Mouse (Mus musculus): ENCODE measurements around the gene Mgst3. TPM values are rescaled to one million over a fixed set of nuclear protein-coding genes. Genes with fewer than 3 reads are reported as not detected.

The Mgst3 gene
- polyA plus RNA-seq, 2 experiments: 45.7 to 59.6 TPM

GRCm38 (mm10) chr1:167430976-167431676 is 37.5 kb upstream of the Mgst3 start:
- WGBS: 53% methylated on average over 9 of the region's 9 CpGs
- no peak overlapping the region for H3K4me2 ChIP-seq (replicated peaks; ENCODE audit: low read depth, low read length, severe bottlenecking)

GRCm38 (mm10) chr1:167426681-167427080 is 33.0 kb upstream of the Mgst3 start:
- DNase-seq (ENCODE audit: low spot score) (peak; percentile 37), ATAC-seq (ENCODE audit: low FRiP score, low read depth) (no peak)
- Histone ChIP-seq H3K4me3 (replicated peaks; ENCODE audit: low read length) (no peak overlapping the region), H3K9ac (ENCODE audit: low read depth, low read length, severe bottlenecking) (no peak overlapping the region), H3K27me3 (ENCODE audit: control insufficient read depth, insufficient read depth, low read length) (peaks cover 5% of the 10 kb centered on the region; the same call in 1 of the 2 replicates), H3K36me3 (ENCODE audit: control insufficient read depth, insufficient read depth, low read length) (no peaks in the 10 kb centered on the region), H3K9me3 (ENCODE audit: control insufficient read depth, low read length) (no peaks in the 10 kb centered on the region), H3K4me2 (replicated peaks; ENCODE audit: low read depth, low read length, severe bottlenecking) (no peak overlapping the region), H3K4me1 (ENCODE audit: control insufficient read depth, insufficient read depth, low read length) (peaks cover 17% of the 10 kb centered on the region; the same call in 1 of the 2 replicates), H3K27ac (replicated peaks; ENCODE audit: low read depth, low read length) (no peak overlapping the region)
- no peak for TF ChIP-seq POLR2A (IDR thresholded peaks at IDR 0.05; ENCODE audit: borderline replicate concordance, extremely low read depth, insufficient read depth, insufficient read length)
- WGBS: 38% methylated on average over 7 of the region's 7 CpGs

More at GRCm38 (mm10) chr1:167430976-167431676, 37.5 kb upstream of the Mgst3 start:
- no peaks in the 10 kb centered on the region for H3K36me3 ChIP-seq (ENCODE audit: control insufficient read depth, insufficient read depth, low read length)
- no peak for TF ChIP-seq POLR2A (IDR thresholded peaks at IDR 0.05; ENCODE audit: borderline replicate concordance, extremely low read depth, insufficient read depth, insufficient read length)
- DNase-seq (ENCODE audit: low spot score) (no peak), ATAC-seq (ENCODE audit: low FRiP score, low read depth) (no peak)
- peaks cover 14% of the 10 kb centered on the region; the same call in 1 of the 2 replicates for H3K27me3 ChIP-seq (ENCODE audit: control insufficient read depth, insufficient read depth, low read length)
- no peak overlapping the region for H3K9ac ChIP-seq (ENCODE audit: low read depth, low read length, severe bottlenecking)
- no peak overlapping the region for H3K4me3 ChIP-seq (replicated peaks; ENCODE audit: low read length)
- peaks cover 15% of the 10 kb centered on the region; the same call in 1 of the 2 replicates for H3K4me1 ChIP-seq (ENCODE audit: control insufficient read depth, insufficient read depth, low read length)
- H3K27ac ChIP-seq (replicated peaks; ENCODE audit: low read depth, low read length): no peak overlapping the region
- no peaks in the 10 kb centered on the region for H3K9me3 ChIP-seq (ENCODE audit: control insufficient read depth, low read length)

DNA sequence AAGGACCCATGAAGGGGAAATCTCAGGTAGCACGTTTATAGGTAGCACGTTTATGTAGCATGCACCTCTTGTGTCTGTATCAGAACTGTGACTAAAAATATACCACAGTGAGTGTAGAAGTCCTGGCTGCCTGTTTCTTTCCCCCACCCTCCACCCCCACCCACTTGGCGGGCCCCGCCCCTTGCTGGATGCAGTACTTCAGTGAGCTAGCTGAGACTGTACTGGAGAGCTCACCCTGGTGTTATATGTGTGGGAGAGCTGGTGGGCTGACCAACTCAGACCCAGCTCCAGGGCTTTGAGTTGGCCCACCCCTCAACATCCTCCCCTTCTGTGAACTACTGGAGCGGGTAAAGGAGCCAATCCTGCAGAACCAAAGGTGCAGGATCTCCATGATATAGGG is 31.9 kb upstream of the Mgst3 start:
- Histone ChIP-seq H3K4me2 (replicated peaks; ENCODE audit: low read depth, low read length, severe bottlenecking) (no peak overlapping the region), H3K4me1 (ENCODE audit: control insufficient read depth, insufficient read depth, low read length) (peaks cover 11% of the 10 kb centered on the region; the same call in 1 of the 2 replicates), H3K27me3 (ENCODE audit: control insufficient read depth, insufficient read depth, low read length) (peaks cover 5% of the 10 kb centered on the region; the same call in 1 of the 2 replicates), H3K9me3 (ENCODE audit: control insufficient read depth, low read length) (no peaks in the 10 kb centered on the region), H3K36me3 (ENCODE audit: control insufficient read depth, insufficient read depth, low read length) (no peaks in the 10 kb centered on the region), H3K4me3 (replicated peaks; ENCODE audit: low read length) (no peak overlapping the region), H3K9ac (ENCODE audit: low read depth, low read length, severe bottlenecking) (no peak overlapping the region), H3K27ac (replicated peaks; ENCODE audit: low read depth, low read length) (no peak overlapping the region)
- WGBS: 83% methylated on average over 5 of the region's 5 CpGs
- ATAC-seq (ENCODE audit: low FRiP score, low read depth) (no peak), DNase-seq (ENCODE audit: low spot score) (no peak)
- no peak for TF ChIP-seq POLR2A (IDR thresholded peaks at IDR 0.05; ENCODE audit: borderline replicate concordance, extremely low read depth, insufficient read depth, insufficient read length)

DNA sequence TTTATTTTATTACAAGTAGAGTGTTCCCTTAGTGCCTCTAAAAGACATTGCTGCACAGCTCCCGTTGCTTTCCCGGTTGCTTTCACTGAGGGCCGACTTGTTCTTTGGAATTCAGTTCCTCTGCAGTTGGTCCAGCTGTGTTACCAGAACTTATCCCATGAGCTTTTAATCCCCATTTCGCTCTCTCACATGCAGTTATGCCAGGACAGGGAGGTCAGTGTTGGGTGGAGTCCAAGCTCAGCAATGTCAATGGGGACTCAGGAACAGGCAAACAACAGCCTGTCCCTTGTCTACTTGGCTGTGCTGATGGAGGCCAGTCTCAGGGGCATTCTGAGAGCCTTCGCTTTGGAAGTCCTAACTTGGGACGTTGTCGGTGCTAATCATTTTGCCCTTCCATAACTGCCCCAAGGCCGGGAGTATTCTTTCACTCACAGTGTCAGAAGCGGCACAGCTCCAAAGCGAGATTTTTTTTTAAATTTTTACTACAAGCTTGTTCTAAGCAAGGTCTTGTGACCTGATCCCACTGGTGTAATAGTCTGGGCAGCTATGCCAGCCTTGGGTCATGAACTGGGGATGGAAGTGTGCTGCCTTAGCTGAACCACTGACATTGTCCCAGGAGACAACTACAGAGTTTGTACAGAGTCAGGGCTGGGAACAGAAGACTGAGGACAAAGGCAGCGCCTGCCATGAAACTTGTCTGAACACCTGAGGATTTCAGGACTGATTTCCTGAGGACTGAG is 29.0 kb upstream of the Mgst3 start:
- no peak overlapping the region for H3K9ac ChIP-seq (ENCODE audit: low read depth, low read length, severe bottlenecking)
- peaks cover 11% of the 10 kb centered on the region; the same call in 1 of the 2 replicates for H3K4me1 ChIP-seq (ENCODE audit: control insufficient read depth, insufficient read depth, low read length)
- H3K4me3 ChIP-seq (replicated peaks; ENCODE audit: low read length): no peak overlapping the region
- TF ChIP-seq POLR2A (IDR thresholded peaks at IDR 0.05; ENCODE audit: borderline replicate concordance, extremely low read depth, insufficient read depth, insufficient read length): no peak
- peaks cover 2% of the 10 kb centered on the region; the same call in 1 of the 2 replicates for H3K27me3 ChIP-seq (ENCODE audit: control insufficient read depth, insufficient read depth, low read length)
- 58% methylated on average over 11 of the region's 11 CpGs for WGBS
- DNase-seq (ENCODE audit: low spot score) (peak; percentile 35), ATAC-seq (ENCODE audit: low FRiP score, low read depth) (peak; percentile 62)
- H3K27ac ChIP-seq (replicated peaks; ENCODE audit: low read depth, low read length): 0 out of 2 replicates have a peak overlapping the region, but pooled peaks have one; percentile 1
- H3K9me3 ChIP-seq (ENCODE audit: control insufficient read depth, low read length): no peaks in the 10 kb centered on the region
- no peaks in the 10 kb centered on the region for H3K36me3 ChIP-seq (ENCODE audit: control insufficient read depth, insufficient read depth, low read length)
- no peak overlapping the region for H3K4me2 ChIP-seq (replicated peaks; ENCODE audit: low read depth, low read length, severe bottlenecking)

GRCm38 (mm10) chr1:167414846-167415245 is 21.2 kb upstream of the Mgst3 start:
- Histone ChIP-seq H3K9me3 (ENCODE audit: control insufficient read depth, low read length) (no peaks in the 10 kb centered on the region), H3K27ac (replicated peaks; ENCODE audit: low read depth, low read length) (no peak overlapping the region), H3K36me3 (ENCODE audit: control insufficient read depth, insufficient read depth, low read length) (no peaks in the 10 kb centered on the region), H3K4me3 (replicated peaks; ENCODE audit: low read length) (no peak overlapping the region), H3K27me3 (ENCODE audit: control insufficient read depth, insufficient read depth, low read length) (no peaks in the 10 kb centered on the region; the same call in 1 of the 2 replicates), H3K4me1 (ENCODE audit: control insufficient read depth, insufficient read depth, low read length) (no peaks in the 10 kb centered on the region), H3K9ac (ENCODE audit: low read depth, low read length, severe bottlenecking) (no peak overlapping the region), H3K4me2 (replicated peaks; ENCODE audit: low read depth, low read length, severe bottlenecking) (no peak overlapping the region)
- DNase-seq (ENCODE audit: low spot score): peak; percentile 80
- no peak for TF ChIP-seq POLR2A (IDR thresholded peaks at IDR 0.05; ENCODE audit: borderline replicate concordance, extremely low read depth, insufficient read depth, insufficient read length)
- ATAC-seq (ENCODE audit: low FRiP score, low read depth): no peak
- WGBS: 3% methylated on average over 7 of the region's 7 CpGs

All from limb, embryonic 14.5 days (tissue).